Mouse (Mus musculus): ENCODE data around the gene Cdh11.

Gene Cdh11

DNA sequence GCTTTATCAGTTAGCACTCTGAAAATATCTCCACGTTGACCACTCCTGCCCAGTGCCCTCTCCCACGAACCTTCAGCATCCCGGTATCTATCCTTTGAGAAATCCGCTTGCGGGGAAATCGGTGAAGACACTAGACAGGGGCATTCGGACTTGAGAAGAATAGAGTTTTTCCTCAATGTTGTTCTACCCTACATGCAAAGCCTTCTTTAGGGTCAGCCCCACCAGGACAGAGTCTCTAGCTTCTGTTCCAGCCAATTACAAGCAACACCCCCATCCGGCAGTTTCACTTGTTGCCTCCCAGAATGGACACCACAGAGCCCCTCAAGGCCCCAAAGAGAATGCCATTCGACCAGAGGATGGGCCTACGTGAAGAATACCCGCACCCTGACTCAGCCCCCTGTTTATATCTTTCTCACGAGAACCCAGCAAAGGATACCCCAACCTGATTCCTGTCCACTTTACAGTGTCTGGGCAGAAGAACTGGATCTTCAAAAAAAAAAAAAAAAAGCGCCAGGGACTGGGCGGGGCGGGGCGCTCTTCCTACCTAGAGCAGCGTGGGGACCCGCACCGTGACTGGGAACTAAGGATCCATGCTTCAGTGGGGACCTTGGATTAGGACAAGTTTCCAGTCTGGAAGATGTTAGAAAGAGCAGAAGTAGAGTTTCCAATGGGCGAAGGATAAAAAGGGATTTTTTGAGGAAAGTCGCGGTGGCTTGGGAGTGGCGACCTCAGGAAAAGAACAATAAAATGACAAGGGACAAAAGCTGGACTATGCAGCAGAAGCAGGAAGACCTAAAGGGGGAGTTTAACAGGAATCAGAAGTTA, at the start of gene Cdh11:
Gene Cdh11 (minus strand): TSS at position 51 of the 825 bp plus-strand sequence.
- DNase-seq: peak in 1 of 2 experiments; percentile 6

DNA sequence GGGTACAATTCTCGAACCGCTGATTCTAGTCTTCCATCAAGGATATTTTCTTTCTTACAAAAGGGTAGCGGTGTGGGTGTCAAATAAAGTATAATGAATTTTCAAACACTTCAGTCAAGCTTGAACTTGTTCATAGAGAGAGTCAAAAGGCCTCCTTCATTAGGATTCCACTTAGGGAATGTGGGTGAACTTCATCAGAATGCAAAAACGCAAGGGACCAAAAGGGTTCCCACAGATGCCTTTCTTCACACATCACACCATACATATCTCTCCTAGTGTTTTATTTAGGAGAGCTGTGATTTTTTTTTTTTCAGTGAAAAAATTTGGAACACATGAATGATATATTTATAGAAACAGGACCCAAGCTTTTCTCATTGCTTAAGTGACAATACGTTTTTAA, 28.5 kb upstream of the Cdh11 start:
- no peak for DNase-seq

DNA sequence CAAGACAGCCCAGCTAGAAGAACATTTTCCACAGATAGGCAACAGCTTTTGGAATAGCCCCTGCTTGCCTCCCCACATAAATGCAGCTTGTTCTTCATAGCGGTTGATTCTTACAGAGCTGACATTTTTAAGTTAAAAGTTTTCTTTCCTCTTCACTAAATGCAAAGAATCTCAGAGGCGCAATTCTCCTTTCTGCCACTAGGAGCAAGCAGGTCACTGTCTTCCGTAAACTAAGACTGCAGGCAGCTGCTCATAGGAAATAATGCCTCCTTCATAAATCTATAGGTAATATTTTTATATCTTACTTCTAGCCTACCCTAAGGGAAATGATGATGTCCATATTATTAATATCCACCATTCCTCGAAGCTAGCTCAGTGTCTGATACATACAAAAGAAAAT, 4.9 kb upstream of the Cdh11 start:
- DNase-seq: peak; percentile 13 to 51

DNA sequence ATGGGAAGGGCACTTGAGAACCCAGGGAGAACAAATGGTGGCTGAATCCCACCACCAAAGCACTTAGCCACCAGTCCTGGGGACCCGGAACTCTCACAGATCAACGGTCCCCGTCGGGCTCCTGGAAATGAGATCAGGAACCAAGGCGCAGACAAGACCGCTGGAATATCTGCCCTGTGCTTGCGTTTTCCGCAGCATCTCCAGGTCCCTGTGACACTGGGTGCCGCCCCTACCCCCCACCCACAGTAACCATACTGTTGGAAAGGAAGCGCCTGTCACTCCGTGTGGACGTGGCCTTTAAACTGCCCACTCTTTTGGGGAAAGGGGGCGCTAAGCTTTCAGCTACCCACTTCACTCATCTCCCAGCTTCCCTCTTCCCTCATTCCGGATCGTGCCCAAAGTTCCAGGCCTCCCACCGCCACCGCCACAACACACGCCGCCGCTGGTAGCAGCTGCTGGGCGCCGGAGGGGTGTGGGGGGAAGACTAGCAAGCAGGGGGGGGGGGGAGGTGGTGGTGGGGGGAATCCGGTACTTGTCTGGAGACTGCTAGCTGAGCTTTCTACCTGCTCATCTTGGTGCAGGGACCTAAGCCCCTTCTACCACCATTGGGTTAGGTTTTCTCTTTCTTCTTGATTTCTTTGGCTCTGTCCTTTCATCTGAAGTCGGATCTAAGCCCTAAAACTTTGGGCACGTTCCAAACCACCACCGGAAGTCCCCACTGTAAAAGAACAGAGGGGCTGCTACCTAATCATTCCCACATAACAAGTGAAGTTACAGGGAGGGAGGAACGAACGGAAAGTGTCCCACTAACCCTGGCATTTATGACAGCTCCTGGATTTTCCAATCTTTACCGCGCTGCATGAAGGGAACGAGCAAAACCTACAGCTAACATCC, 1.3 kb upstream of the Cdh11 start:
- DNase-seq: no peak

DNA sequence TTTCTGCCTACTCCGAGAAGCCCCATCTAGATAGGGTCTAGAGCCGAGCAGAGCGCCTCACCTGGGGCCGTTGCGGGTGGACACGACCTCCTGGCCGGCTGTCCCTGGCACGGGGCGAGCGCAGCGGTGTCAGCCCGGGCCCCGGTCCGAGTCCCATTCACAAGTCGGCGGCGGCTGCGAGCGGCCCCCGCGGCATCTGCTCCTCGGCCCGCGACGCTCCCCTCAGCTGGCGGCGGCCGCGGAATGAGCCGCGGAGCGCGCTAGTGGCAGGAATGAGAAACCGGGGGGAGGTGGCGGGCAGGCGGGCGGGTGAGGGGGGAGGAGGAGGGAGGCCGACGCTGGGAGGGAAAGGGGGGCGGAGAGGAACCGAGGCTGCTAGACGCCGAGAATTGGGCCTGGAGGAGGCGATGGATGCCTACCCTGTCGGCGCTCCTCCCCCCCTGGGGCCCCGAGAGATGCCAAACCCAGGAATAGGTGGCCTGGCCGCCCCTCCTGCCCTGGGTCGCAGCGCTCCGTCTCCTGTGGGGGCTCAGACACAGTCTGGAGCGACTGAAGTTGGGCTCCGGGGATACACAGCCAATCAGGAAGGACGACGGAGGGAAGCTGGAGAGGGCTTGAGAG, 497 bp downstream of the Cdh11 start:
- peak; percentile 57 to 70 for DNase-seq

DNA sequence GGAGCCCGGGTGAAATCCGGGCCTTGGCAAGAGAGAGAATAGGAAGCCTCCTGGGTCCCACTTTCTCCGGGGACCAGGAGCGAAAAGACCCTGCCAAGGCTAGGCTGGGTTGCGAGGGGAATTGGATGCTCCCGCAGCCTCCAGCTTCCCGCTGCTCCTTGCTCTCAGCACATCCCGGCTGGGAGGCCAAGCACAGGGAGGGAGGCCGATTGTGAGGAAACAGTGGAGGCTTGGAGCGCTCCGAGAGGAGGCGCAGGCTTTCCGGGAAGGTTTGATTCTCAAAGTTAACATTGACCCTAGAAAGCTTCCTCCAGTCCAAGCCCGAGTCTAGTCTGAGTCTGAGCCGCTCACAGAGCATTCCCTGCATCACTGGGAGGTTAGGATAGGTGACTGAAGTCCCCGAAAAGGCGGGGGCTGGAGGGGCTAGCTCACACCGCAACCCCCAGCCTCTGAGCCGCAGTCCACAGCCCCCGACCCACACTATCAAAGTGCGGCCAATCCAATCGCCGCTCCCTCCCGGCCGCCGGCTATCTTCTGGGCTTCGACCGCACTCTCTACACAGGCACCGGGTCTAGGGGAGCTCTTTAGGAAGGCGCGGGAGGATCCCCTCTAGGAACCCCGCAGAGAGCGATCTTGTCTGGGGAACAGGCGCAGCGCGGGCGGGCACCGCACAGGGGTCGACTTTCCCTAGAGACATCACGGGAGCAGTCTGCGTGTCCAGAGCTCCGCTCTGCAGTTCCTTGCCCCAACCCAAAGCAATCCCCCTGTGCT, 1.4 kb downstream of the Cdh11 start:
- peak; percentile 43 to 56 for DNase-seq

DNA sequence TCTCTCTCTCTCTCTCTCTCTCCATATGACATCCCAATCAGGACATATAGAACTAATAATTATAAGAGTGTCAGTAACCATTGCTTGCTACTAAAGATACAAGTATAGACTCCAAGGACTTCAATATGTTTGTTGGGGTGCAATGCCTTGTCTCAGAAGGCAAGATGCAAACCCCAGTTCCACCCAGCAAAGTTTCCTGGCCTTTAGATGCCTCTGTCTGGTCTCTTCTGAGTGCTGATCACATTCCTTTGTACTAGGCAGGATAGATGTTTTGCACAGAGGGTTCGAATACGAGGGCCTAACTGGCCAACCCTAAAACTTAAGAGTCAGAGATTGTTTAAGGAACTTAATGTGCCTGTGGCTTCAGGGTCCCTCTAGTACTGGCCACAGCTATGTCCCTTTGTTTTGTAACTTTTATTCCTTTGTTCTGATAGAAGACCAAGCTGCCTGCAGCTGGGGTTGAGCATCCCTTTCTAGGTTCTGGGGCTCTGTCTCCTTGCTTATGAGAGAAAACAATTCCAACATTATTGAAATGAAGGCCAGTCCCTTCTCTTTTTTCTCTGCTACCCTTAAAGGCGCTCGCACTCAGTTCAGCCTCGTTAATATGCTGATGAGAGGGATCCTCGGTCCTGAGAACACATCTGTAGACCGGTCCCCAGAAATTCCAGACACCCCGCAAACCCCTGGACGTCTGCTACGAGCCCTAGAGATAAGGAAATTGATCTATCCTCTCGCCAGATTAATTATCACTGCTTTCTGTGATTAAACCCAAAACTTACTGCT, 2.5 kb downstream of the Cdh11 start:
- no peak for DNase-seq

DNA sequence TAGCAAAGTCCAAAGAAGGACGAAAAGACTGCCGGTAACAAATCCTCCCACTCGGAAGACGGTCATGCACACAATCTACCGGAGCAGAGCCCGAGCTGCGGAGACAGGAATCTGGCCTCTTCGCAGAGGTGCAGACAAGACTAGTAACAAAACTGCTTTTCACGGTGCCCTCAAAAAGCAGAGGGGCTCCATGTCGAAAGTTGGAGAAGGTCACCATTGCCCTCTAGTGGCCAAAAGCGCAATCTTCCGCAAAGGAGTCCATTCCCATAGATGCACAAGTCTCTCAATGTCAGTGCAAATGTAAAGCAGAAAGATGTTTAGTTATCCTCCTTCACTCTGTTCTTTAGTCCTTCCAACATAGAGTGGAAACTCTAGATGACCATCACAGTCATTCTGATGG, 4.5 kb downstream of the Cdh11 start:
- DNase-seq: peak; percentile 75 to 86

DNA sequence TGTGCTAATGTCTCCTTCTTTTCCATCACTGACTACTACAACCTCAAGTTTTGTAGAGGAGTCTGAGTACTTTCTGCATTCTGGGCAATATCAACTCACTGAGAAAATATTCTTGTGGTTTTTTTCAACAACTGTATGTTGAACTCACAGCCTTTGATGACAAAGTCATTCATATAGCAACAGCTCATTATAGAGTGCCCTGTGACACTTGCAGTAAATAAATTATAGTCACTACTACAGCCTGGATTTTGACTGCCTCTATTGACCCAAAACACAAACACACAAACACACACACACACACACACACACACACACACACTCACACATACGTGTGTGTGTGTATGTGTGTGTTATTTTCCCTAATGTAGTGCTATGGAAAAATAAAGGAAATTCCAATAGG, 10.8 kb downstream of the Cdh11 start:
- DNase-seq: no peak

DNA sequence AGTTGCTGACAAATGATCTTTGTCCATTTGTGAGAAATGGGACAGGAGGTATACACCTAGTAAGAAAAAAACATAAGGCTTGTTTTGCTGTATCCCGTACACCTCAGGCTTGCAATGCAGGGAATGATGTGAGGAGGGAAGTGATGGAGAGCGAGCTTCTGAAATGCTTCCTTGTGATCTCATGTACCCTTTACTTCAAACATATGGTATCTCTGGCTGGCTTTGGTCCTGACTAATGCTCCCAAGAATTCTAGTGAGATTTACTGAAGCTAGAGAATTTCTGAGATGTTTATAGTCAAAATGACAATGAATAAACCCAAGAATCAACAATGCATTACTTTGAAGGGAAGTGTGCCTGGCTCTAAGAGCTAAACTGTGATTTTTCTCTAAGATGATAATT, 14.0 kb downstream of the Cdh11 start:
- DNase-seq: no peak

DNA sequence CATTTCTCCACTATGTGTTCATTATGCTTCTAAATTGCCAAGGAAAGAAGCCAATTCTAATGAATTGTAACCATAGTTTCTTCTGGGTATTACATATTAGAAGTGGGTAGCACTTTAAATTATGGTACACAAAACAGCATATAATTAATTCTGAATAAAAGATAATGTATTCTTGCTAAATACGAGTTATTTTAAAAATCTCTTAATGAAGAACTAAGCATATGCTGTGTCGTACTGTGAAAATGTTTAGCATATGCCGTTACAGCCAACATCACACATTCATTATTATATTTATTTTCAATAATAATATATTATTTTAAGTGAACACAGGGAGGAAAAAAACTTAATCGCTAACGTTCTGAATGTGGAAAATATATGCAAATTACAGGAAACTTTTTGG, 31.6 kb downstream of the Cdh11 start:
- DNase-seq: no peak

DNA sequence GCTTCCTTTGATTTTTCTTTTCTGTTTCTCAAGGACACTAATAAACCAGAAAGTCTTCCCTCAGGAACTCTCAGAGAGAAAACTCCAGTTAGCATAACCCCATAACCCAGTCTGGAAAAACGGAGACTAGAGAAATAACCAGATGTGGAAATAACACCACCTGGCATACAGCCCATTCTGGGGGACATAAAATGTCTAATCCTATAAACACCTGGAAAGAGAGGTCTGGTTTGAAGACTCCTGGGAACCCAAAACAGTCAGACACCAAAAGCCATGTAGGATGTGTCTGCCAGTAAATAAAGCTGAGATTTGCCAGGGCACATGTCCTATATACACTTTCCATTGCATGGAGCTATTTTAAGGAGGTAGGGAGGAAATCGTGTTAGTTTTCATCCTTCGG, 42.5 kb downstream of the Cdh11 start:
- no peak for DNase-seq

DNA sequence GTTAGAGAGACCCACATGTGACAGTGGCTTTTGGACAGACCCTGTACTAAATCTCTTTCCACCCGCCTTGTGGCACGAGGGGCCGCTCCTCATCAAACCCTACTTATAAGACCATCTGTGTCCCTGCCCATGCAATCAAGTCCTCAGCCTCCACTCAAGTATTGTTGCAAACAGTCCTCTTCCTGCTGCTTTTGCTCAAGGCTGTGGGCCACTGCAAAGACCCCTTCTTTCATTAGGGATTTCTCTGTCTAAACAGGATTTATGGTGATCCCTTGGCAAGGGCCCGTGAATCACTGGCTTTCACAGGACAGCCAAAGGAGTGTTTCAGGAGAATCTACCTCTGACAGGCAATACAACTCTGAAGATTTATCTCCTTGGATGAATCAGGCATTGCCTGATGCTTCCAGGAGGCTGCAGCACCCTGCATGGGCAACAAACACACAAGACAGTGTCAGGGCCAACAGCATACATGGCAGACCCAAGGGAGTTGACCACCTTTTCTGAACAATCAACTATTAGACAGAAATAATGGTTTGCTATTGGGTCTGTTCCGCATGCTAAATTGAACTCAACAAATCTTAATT, 43.3 kb downstream of the Cdh11 start:
- DNase-seq: no peak

DNA sequence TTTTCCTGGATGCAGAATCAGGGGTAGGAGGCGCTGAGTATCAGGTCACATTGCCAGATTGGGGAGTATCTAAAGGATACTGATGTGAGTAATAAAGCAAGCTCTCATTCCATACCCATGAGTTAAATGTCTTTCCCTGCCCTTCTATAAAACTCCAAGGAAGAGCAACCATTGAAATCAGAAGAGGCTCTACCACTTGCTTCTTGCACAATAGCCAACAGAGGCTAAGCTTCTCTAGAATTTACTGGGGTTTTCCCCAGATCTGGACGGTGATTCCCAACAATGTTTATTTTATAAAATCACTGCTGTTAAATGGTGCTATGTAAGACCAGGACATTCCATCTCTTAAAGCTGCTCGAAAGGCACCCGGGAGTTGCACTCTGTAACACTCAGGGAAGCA, 44.5 kb downstream of the Cdh11 start:
- no peak for DNase-seq

DNA sequence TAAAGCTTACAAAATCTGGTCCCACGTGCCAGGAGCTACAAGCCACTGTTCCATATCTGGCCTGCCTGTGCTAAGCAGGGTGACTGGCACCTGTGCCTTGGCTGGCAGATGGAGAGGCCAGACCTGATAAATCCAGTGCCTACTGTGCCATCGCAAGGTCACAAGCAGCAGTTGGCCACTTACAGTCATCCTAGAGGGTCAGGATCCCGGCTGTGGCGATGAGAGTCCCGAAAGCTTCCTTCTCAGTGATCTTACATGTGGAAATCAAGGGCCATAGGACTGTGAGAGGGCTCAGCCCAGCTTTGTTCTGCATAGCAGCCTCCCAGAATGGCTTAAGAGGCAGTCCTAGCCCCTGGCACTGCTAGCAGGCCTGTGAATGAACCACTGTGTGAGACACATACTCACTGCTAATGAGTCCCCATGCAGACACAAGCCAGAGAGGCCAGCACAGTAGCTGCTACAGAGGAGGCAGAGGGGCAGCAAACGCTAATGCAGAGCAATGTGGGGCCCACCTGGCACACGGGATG, 46.4 kb downstream of the Cdh11 start:
- DNase-seq: peak; percentile 64 to 70

DNA sequence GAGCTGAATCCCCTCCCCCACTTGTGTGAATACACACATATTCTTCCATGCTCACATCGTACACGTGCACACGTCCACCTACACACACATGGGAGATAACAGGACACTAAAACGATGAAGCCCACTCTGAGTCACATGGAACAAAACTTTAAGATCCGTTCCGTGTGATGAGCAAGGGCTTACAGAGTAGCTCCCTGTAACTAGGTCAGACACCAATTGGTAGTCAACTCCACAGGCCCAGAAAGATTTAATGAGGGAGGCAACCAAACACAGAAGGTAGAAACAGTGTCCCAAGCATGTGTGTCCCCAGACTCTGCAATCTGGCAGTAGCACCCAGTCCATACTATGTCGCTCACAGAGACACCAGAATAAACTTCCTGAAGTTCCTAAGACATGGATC, 47.0 kb downstream of the Cdh11 start:
- peak in 1 of 2 experiments; percentile 10 for DNase-seq

DNA sequence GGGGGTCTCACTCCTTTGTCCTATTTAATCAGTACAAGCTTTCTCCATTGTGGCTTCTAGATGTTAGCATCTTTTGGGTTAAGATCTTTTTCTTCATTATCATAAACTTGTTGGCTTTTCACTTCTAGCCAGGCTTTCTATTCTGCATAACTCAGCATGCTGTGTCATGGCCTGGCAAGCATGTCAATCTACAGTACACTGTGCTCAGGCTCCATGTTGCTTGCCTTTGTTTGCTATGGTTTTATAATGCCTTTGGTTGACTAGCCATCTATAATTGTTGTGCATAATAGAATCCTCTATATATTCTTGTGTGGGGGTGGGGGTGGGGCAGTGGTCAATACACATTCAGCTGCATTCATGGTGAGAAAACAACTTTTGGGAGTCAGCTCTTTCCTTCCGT, 51.0 kb downstream of the Cdh11 start:
- DNase-seq: no peak

DNA sequence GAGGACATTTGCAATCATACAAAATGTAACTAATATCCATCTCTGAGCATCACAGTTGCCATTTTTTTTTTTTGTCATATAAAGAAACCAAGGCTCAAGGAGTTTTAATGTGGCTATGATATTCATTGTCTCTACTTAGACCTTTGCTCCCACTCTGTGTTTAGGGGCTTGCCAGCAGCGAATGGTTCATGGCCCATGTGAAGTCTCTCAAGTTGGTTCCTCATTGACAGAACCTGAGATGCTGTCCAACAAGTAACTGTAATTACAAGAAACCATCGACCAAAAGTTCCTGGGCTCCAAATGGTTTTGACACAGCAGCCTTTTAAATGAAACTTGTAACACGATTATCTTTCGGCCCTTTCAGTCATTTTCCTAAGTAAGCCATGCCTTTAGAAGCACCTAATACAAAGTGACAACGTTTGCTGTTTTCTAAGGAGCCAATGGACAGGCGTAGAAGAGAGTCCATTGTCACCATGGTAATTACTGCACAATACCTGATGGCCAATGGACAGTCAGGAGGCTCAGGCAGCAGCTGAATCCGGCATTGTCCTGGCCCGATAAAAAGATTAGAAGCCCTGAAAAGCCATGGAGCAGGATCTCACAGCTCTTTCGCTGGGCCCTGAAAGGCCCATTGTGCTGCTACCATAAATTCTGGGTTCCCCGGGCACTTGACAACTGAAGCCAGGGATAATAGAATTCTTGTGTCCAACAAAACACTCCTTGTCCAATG, 59.1 kb downstream of the Cdh11 start:
- no peak for DNase-seq

DNA sequence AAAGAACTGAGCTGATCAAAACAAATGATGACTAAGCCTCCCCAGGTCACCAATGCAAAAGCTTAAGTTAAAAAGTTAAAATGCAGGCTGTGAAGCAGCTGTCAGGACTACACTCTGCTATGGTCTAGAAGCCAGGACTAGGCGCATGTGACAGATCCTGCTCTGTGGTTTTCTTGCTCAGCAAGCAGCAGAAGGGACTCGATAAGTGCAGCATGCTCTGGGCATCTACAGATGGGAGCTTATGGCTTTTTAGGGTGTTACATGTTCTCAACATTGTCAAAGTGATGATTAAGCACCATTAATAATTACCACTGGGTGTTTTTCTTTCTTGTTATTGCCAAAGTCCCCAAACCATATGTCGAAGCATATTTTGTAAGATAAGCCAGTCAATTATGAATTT, 59.9 kb downstream of the Cdh11 start:
- DNase-seq: no peak

DNA sequence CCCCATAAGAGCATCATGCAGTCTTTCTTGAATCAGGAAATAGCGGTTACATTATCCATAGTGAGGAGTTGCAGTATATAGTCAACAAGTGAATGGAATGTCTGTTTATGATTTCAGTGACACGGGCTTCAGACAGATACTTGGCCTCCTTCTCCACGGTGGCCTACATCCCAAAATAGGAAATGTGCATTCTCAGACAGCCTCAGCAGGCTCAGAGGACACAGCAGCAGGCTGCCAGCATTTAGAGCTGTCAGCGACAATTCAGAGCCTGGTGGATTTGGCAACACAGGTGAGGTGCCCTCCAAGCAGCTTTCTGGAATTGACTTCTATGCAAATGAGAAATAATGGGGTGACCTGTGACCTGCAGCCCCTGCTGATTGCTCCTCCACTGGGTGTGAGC, 69.5 kb downstream of the Cdh11 start:
- peak in 1 of 2 experiments; percentile 26 for DNase-seq

Measured in cerebellum, postnatal 25 days (tissue).